In the genomic region with DNA sequence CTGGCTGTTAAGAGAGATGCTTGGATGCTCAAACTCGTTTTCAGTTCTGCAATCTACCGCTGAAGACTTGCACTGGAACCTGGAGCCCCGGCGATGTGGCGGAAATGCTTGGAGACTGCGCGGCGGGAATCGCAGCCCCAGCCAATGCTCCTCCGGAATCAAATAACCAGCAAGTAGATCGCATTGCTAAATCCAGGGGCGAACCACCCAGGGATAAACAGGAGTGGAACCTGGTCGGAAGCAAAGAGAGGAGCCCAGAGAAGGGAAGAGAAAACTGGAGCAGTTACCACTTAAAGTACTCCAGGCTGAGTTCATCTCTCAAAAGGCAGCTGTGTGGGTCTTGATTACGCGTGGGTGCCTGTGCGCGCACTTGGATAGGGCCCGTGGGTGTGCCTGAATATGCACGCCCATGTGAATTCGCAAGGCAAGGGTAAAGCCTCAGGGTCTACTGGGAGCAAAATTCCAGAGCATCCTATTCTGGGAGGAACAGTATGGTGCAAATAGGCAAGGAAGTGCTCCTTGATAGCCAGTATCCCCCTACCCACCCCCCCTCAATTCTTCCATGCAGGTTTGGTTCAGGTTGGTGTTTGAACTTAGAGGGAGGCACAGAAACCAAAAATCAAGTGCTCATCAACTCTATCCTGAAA, we compare ENCODE assay signal across 7 mouse cellular contexts. TPM values are rescaled to one million over a fixed set of nuclear protein-coding genes. Genes with fewer than 3 reads are reported as not detected.
A peak's percentile ranks its signal among the peaks of the same experiment; 100 is the strongest.
DNase-seq lines count a peak whose midpoint lies in the region; ATAC-seq lines count a peak whose summit lies in the region.

No protein-coding gene starts in this region.

- DNase-seq in liver, embryonic 11.5 days (ENCODE audit: low spot score), result peak; percentile 30
- peak; percentile 16 for DNase-seq in forebrain, embryonic 14.5 days (ENCODE audit: low spot score)
- peak; percentile 57 to 62 for DNase-seq in left cerebral cortex, postnatal 25 days (ENCODE audit: low spot score in 2 of 2)
- peak; percentile 57 for DNase-seq in right cerebral cortex, postnatal 10 days (ENCODE audit: low spot score in 2 of 2)
- DNase-seq in urinary bladder, postnatal 25 days (ENCODE audit: low spot score), result no peak
- no peak for DNase-seq in adrenal gland, postnatal 36 days

- H3K9ac ChIP-seq in liver, embryonic 11.5 days (ENCODE audit: low read depth, low read length), result no peak overlapping the region
- H3K9ac ChIP-seq in liver, embryonic 12.5 days, result no peak overlapping the region
- peak overlapping the region; percentile 9; the same call in 1 of the 2 replicates for H3K9ac ChIP-seq in forebrain, embryonic 14.5 days (ENCODE audit: low read length)

- no peaks in the 10 kb centered on the region for H3K9me3 ChIP-seq in liver, embryonic 11.5 days (ENCODE audit: control insufficient read depth, low read length)
- H3K9me3 ChIP-seq in liver, embryonic 12.5 days (replicated peaks), result no peaks in the 10 kb centered on the region
- H3K9me3 ChIP-seq in forebrain, embryonic 14.5 days (replicated peaks; ENCODE audit: control insufficient read depth, low read length), result no peaks in the 10 kb centered on the region

- peak overlapping the region; percentile 31; the same call in 1 of the 2 replicates for H3K4me2 ChIP-seq in liver, embryonic 11.5 days
- no peak overlapping the region for H3K4me2 ChIP-seq in liver, embryonic 12.5 days
- peak overlapping the region; percentile 81 for H3K4me2 ChIP-seq in forebrain, embryonic 14.5 days (ENCODE audit: low read length)

- no peak for ATAC-seq in liver, embryonic 11.5 days (replicated peaks; ENCODE audit: low FRiP score)
- no peak for ATAC-seq in liver, embryonic 12.5 days
- no peak for ATAC-seq in forebrain, embryonic 14.5 days

- 6% methylated on average over 20 of the region's 20 CpGs for WGBS in liver, embryonic 11.5 days
- WGBS in liver, embryonic 12.5 days (ENCODE audit: insufficient replicate concordance), result 7% methylated on average over 20 of the region's 20 CpGs
- 3% methylated on average over 20 of the region's 20 CpGs for WGBS in forebrain, embryonic 14.5 days

- intact Hi-C loops in left cerebral cortex, postnatal 25 days (cut with DNase I), result loop anchor here (5.0 to 10.0 kb wide), 3 partner anchors 313 to 1899 kb away; no protein-coding TSS in a partner anchor

- H3K4me3 ChIP-seq in liver, embryonic 11.5 days (ENCODE audit: low read depth, low read length), result no peak overlapping the region
- no peak overlapping the region for H3K4me3 ChIP-seq in liver, embryonic 12.5 days
- peak overlapping the region; percentile 14 for H3K4me3 ChIP-seq in forebrain, embryonic 14.5 days (ENCODE audit: low read depth, low read length)

- no peaks in the 10 kb centered on the region for H3K36me3 ChIP-seq in liver, embryonic 11.5 days (ENCODE audit: control insufficient read depth, insufficient read depth, low read length)
- H3K36me3 ChIP-seq in liver, embryonic 12.5 days, result no peaks in the 10 kb centered on the region
- no peaks in the 10 kb centered on the region for H3K36me3 ChIP-seq in forebrain, embryonic 14.5 days (ENCODE audit: control insufficient read depth, insufficient read depth, low read length)

- no peaks in the 10 kb centered on the region for H3K4me1 ChIP-seq in liver, embryonic 11.5 days (replicated peaks; ENCODE audit: control insufficient read depth, insufficient read depth, low read length)
- H3K4me1 ChIP-seq in liver, embryonic 12.5 days, result no peaks in the 10 kb centered on the region
- H3K4me1 ChIP-seq in forebrain, embryonic 14.5 days (ENCODE audit: control insufficient read depth, insufficient read depth, low read length), result peaks cover 5% of the 10 kb centered on the region; the same call in 1 of the 2 replicates

- H3K27ac ChIP-seq in liver, embryonic 11.5 days (ENCODE audit: low read depth, low read length), result no peak overlapping the region
- H3K27ac ChIP-seq in liver, embryonic 12.5 days, result no peak overlapping the region
- H3K27ac ChIP-seq in forebrain, embryonic 14.5 days (ENCODE audit: low read depth, low read length), result no peak overlapping the region

- peaks cover 52% of the 10 kb centered on the region for H3K27me3 ChIP-seq in liver, embryonic 11.5 days (replicated peaks; ENCODE audit: control insufficient read depth, insufficient read depth, low read length)
- H3K27me3 ChIP-seq in liver, embryonic 12.5 days (replicated peaks), result peaks cover 62% of the 10 kb centered on the region
- H3K27me3 ChIP-seq in forebrain, embryonic 14.5 days (replicated peaks; ENCODE audit: control insufficient read depth, insufficient read depth, low read length), result 0 out of 2 replicates have a peak, but pooled peaks cover 8% of the 10 kb centered on the region

RNA-seq across cellular contexts. Expression of a gene that starts 1.3 kb away (rescaled TPM):
- polyA plus RNA-seq in liver, embryonic 11.5 days (2014; fragmentation: Nextera tagmentation; extraction: Ambion mirVana), result 0.61 and 0.80 TPM in 2 replicates
- polyA plus RNA-seq in liver, embryonic 12.5 days (2016; fragmentation: Nextera tagmentation; extraction: Ambion mirVana), result 0.33 and 0.35 TPM in 2 replicates
- 27.5 and 41.4 TPM in 2 replicates for polyA plus RNA-seq in forebrain, embryonic 14.5 days (2014; fragmentation: Nextera tagmentation; extraction: Ambion mirVana)
- total RNA-seq in left cerebral cortex, postnatal 25 days (2021), result 100 to 1,000 TPM; 121 TPM
- not detected for total RNA-seq in adrenal gland, postnatal 36 days (2021)

Comparison
In these comparisons a context has a peak if more than half of its experiments do, and no peak if none do; other contexts are left out.
1. DNase-seq: peak in liver, embryonic 11.5 days (single experiment), forebrain, embryonic 14.5 days (single experiment), left cerebral cortex, postnatal 25 days (2 of 2) and right cerebral cortex, postnatal 10 days (2 of 2); none in urinary bladder, postnatal 25 days (single experiment) and adrenal gland, postnatal 36 days (0 of 2).
2. RNA of a gene that starts 1.3 kb away (polyA plus RNA-seq): 27.5 to 41.4 TPM in forebrain, embryonic 14.5 days; 0.61 to 0.80 TPM in liver, embryonic 11.5 days and 0.33 to 0.35 TPM in liver, embryonic 12.5 days; every median in the first group is over 10 times any median in the second.